ENCODE assay signal across 21 mouse cellular contexts in genomic region chr8:104041522-104041921, GRCm38 (mm10). TPM values are rescaled to one million over a fixed set of nuclear protein-coding genes. Genes with fewer than 3 reads are reported as not detected.
DNase-seq lines count a peak whose midpoint lies in the region; ATAC-seq and TF ChIP-seq lines count a peak whose summit lies in the region.
"Had no signal": no experiment of that assay in that cellular context is flagged by ENCODE, and none has a peak within 500 bp of the region (broad histone marks: within the 10 kb centered on the region; RNA-seq: fewer than 3 reads in every experiment).

No protein-coding gene starts in this region.

- no peak for TF ChIP-seq POLR2A in thymus, adult 2 months (IDR thresholded peaks at IDR 0.05; ENCODE audit: control insufficient read depth, extremely low read depth, insufficient read depth, low read length, poor library complexity)

- H3K4me3 ChIP-seq in thymus, adult 2 months (ENCODE audit: control insufficient read depth, insufficient read depth, low read length) = no peak overlapping the region
- H3K4me3 ChIP-seq: forebrain, embryonic 13.5 days; hindbrain, embryonic 12.5 days had no signal

- TF ChIP-seq CTCF in thymus, adult 2 months (IDR thresholded peaks at IDR 0.05; ENCODE audit: borderline replicate concordance, control insufficient read depth, extremely low read depth, insufficient read depth, low read length, poor library complexity) = no peak

- H3K27me3 ChIP-seq in thymus, adult 2 months (ENCODE audit: control insufficient read depth, insufficient read depth, low read length) = no peaks in the 10 kb centered on the region
- H3K27me3 ChIP-seq: forebrain, embryonic 13.5 days; hindbrain, embryonic 12.5 days had no signal

- H3K36me3 ChIP-seq in thymus, adult 2 months (ENCODE audit: control insufficient read depth, insufficient read depth, low read length) = no peaks in the 10 kb centered on the region
- H3K36me3 ChIP-seq: heart, embryonic 10.5 days; hindbrain, embryonic 12.5 days had no signal

- WGBS in thymus, adult 2 months = 40% methylated on average over 5 of the region's 5 CpGs

- DNase-seq in thymus, postnatal 0 days (ENCODE audit: low spot score) = peak; percentile 45
- no peak for DNase-seq in thymus, adult 2 months
- DNase-seq in neural tube, embryonic 10.5 days (ENCODE audit: extremely low spot score, low spot score) = no peak
- DNase-seq in spleen, postnatal 4 days (ENCODE audit: low spot score in 2 of 2) = no peak
- no peak for DNase-seq in adrenal gland, postnatal 36 days
- DNase-seq: adrenal gland, adult 2 months; cerebellum, adult 11 months; cerebellum, adult 8-10 months; cerebellum, postnatal 25 days; gastrocnemius, postnatal 36 days; heart, adult 18-20 months; heart, postnatal 10 days; heart, postnatal 4 days had no signal

- no peak overlapping the region for H3K27ac ChIP-seq in thymus, adult 2 months (ENCODE audit: control insufficient read depth, insufficient read depth, low read length)
- H3K27ac ChIP-seq: forebrain, embryonic 13.5 days; hindbrain, embryonic 12.5 days had no signal

- H3K4me1 ChIP-seq in thymus, adult 2 months (replicated peaks; ENCODE audit: control insufficient read depth, insufficient read depth, low read length) = peaks cover 34% of the 10 kb centered on the region

- peak; percentile 55 for ATAC-seq in CD4-positive, CD25-positive, alpha-beta regulatory T cell, adult 4 months
- ATAC-seq in inflammation-experienced regulatory T-cells, adult 6 months = peak; percentile 62
- ATAC-seq: forebrain, embryonic 13.5 days; hindbrain, embryonic 16.5 days; intestine, embryonic 16.5 days had no signal

RNA-seq across cellular contexts. Expression of gene Cdh5, which starts 59.9 kb away (rescaled TPM):
- polyA plus RNA-seq in thymus, postnatal 0 days (2015; fragmentation: Nextera tagmentation; extraction: Ambion mirVana) = 7.8 and 8.3 TPM in 2 replicates
- polyA plus RNA-seq in thymus, adult 2 months (2012; rRNA removed) = 15.7 and 17.4 TPM in 2 replicates
- not detected for polyA plus RNA-seq in CD4-positive, CD25-positive, alpha-beta regulatory T cell, adult 4 months (2017; shearing (Covaris generic))
- under 1 TPM in 1 of 3 experiments, not detected in 2; 0.49 TPM for polyA plus RNA-seq in inflammation-experienced regulatory T-cells, adult 6 months (2017; shearing (Covaris generic))
- 10 to 100 TPM; 44.1 to 61.4 TPM for total RNA-seq in adrenal gland, postnatal 36 days (2021)
- total RNA-seq: MEL had no signal
